Mouse (Mus musculus): ENCODE results near the gene Col6a6.

Col6a6 gene

DNA sequence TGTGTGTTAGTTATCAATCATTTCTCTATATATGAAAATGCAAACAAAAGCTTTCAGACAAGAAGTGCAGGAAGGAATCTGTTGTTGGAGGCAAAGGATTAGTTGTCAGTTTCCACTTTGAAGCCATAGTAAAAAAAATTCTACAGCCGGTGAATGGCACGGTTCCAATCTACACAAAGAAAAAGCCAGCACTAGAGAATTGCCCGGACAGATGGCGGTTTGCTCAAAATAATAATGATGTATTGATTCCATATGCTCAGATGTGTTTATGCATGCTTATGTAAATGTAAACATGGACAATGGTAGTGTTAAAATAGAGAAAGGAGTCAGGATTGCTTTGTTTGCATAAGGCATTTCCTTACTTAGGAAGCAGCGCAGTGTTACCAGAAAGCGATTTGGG, 31.8 kb downstream of the Col6a6 start:
- DNase-seq, result no peak

GRCm38 (mm10) chr9:105794965-105795364, 33.0 kb downstream of the Col6a6 start:
- DNase-seq, result no peak

DNA sequence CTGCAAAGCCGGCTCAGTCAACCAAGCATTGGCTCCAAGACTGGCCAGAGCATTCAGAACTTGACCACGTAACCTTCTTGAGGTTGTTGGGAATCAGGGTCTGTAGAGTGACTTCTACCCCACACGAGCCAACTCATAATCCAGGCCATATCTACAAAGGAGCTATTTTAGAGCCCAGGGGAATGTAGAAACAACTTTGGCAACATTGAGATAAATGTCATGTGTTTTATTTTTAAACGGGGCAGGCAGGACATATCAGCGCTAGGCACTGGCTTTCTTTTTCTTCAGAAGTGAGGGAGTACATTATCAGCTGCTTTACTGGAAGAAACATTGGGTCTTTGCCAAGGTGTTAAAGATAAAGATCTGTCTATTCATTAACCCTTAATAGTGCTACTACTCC, 36.1 kb downstream of the Col6a6 start:
- no peak for DNase-seq

- DNase-seq, result no peak
Observed at GRCm38 (mm10) chr9:105788203-105788602, 39.8 kb downstream of the Col6a6 start.

DNA sequence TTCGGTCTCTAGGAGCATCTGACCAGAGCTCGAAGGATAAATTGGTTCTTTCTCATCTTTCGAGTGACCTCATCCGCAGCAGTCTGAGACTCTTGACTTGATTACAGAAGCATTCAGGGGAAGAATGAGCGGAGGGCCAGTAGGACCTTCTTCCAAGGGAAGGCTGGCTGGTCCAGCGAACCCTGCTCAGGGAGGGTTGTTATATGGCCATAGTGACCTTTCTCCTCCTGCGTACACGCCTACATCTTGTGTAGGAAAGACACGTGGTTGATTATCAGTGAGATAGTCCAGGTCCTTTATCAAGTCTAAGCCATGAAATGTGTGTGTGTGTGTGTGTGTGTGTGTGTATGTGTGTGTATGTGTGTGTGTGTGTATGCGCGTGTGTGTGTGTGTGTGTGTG, 40.2 kb downstream of the Col6a6 start:
- no peak for DNase-seq

- DNase-seq, result no peak
Observed at GRCm38 (mm10) chr9:105784026-105784425, 43.9 kb downstream of the Col6a6 start.

DNA sequence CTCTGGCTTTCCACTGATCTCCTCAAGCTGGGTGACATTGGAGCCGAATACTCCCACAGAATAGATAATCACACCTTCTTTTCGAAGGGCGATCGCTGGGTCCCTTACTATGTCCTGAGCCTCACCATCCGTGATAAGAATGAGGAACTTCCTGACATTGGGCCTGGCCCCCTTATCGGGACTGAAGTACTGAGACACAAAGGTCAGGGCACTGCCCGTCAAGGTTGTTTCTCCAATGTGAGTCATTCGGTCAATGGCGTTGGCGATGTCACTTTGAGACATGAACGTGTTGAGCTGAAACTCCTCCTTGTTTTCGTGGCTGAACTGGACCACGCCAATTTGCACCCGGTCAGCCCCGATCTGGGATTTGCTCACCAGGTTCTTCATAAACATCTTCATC, 47.3 kb downstream of the Col6a6 start:
- no peak for DNase-seq

DNA sequence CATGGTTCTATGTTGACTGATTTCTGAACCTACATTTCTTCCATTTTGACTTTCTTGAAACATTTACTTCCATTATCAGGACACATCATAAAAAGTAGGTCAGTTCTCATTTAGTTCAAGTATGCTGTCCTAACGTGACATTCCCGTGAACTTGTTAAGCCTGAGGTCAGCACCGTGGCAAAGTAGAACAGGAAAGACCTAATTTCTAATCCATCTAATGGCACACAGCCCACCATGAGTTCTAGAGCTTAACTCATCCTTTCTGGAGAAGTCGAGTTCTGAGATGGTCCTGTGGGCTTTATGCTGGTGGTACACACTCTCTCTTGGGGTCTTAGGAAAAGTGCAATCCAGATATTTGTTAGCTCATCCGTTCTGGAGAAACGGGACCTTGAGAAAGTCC, 49.2 kb downstream of the Col6a6 start:
- no peak for DNase-seq

- DNase-seq, result peak in 1 of 2 experiments; percentile 48
Observed at GRCm38 (mm10) chr9:105774878-105775277, 53.1 kb downstream of the Col6a6 start.

- no peak for DNase-seq
Observed at GRCm38 (mm10) chr9:105774321-105774720, 53.6 kb downstream of the Col6a6 start.

DNA sequence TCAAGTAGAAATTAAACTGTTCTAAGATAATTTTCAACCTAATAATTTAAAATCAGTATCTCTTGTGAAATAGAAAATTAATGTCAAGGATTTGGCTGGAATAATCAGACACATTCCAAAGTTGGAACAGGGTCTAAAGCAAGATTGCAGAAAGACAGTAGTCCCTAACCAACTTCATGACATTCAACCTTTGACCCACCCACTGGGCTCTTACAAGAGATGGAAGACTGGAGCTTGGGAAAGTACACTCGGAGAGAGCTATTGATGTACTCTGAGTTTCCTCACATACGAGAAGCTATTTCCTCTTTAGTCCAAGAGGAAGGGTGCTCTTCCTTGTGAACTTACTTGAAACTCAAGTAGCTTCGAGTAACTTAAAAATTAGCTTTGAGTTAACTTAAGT, 56.6 kb downstream of the Col6a6 start:
- DNase-seq, result peak; percentile 32 to 42

- no peak for DNase-seq
Observed at GRCm38 (mm10) chr9:105770690-105771089, 57.3 kb downstream of the Col6a6 start.

- no peak for DNase-seq
Observed at GRCm38 (mm10) chr9:105765891-105766290, 62.1 kb downstream of the Col6a6 start.

GRCm38 (mm10) chr9:105764681-105765080, 63.3 kb downstream of the Col6a6 start:
- no peak for DNase-seq

DNA sequence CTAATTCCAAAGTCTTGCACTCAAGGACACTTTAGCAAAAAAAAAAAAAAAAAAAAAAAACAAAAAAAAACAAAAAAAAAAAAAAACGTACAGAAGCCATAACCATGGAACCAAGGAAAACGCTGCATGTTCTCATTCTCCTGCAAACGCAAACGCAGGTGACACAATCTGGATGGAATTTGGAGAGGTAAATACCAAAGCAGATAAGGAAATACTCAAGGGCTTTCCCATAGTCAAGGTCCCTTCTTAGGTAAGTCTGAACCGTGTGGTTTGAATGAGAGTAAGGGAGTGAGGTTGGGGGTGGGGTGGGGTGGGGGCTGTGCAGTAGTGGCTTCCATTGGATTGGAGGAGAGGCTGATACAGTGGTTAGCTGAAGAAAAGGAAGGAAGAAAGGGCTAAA, 63.8 kb downstream of the Col6a6 start:
- DNase-seq, result no peak

GRCm38 (mm10) chr9:105763625-105764024, 64.3 kb downstream of the Col6a6 start:
- DNase-seq, result no peak

DNA sequence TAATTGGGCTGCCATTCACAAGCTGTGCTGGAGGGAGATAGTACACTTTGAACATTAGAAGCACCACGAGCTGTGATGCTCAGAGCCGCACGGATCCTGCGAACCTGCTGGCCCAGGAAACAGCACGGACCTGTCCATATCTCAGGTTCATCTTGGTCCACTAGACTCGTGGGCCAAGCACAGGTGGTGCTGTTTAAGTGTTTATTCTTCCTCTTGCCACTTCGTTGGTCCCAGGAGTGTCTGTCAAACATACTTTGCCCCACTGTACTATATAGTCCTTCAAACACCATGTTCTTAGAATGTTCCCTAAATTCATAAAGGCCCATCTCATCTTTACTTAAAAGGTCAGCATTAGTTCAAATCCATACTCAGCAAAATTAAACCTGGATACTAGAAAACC, 65.7 kb downstream of the Col6a6 start:
- DNase-seq, result no peak

- no peak for DNase-seq
Observed at GRCm38 (mm10) chr9:105758861-105759260, 69.1 kb downstream of the Col6a6 start.

DNA sequence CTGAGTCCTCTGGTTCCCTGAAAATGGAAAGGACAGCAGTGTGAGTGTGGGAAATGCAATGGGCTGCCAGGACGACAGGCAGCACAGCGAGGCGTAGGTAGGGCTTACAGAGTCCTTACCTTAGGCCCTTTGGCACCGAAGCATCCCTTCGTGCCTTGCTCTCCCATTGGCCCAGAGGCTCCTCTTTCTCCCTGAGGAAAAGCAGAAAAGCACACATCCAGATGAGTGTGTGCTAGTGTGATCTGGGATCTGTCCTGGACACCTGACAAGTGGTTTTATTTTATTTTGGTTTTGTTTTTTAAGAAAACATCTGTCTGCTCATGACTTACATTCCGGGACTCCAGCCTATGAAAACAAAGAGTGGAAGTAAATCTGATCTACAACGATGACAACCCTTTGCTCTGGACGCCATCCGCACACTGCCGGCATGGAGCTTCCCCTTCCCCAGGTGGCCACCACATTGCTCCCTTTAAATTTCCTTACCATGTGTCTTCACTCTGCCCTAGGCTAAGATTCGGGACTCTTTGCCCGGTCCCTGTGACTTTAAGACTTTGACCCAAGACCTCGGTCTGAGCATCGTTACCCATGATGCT, 69.7 kb downstream of the Col6a6 start:
- DNase-seq, result no peak

- no peak for DNase-seq
Observed at GRCm38 (mm10) chr9:105754256-105754655, 73.7 kb downstream of the Col6a6 start.

GRCm38 (mm10) chr9:105745861-105746260, 82.1 kb downstream of the Col6a6 start:
- no peak for DNase-seq

DNA sequence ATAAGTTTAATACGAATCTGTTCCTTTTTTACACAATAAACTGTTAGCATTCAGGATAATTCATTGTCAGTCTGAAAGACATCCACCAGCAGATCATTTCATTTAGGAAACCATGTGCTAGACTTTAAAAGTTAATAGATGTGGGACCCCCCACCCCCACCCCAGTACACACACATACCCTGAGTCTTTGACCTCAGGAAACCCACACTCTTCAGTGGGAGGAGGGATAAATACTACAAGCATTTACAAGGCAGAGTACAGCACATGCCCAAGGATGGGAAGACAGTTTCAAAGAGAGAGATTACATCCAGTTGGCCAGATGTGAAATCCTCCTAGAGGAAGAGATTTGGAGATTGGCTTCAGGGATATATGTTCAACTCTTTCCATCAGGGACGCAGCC, 87.5 kb downstream of the Col6a6 start:
- no peak for DNase-seq

DNA sequence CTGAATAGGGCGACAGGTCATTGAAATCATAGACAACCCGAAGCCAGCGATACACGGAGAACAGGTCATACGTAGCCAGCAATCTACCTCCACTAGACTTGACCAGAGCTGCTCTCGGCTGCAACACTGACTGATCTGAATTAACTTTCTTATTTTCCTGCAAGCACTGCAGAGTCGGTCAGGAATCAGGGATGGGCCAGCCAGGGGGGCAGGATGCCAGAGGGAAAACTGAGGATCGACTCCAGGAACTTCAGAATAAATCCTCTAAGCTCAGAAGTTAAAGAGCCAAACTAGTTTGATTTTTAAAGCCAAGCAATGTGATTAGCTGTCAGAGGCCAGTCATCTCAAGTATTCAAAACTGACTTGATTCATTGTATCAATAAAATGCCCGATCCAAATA, 88.5 kb downstream of the Col6a6 start:
- no peak for DNase-seq

DNA sequence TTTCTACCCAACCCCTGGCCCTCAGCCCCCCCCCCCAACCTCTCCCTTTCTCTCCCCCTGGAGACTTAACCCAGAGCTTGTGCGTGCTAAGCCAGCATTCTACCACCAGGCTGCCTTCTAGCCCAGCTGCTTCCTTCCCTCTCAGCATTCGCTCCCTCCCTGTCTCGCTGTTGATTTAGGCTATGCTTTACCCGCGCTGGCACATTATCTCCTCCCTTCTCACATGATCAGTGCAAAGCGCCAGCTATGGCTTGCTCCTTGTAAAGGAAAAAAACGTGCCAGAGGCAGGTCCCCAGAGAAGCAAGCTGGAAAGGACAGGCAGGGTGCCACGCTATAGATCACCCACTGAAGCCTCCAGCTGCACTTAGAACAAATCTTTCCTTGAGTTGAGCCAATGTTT, 90.5 kb downstream of the Col6a6 start:
- DNase-seq, result peak; percentile 5 to 43

GRCm38 (mm10) chr9:105735195-105735594, 92.8 kb downstream of the Col6a6 start:
- DNase-seq, result peak in 1 of 2 experiments; percentile 66

GRCm38 (mm10) chr9:105734651-105735050, 93.3 kb downstream of the Col6a6 start:
- peak in 1 of 2 experiments; percentile 16 for DNase-seq
